Mouse (Mus musculus) heart, adult 2 months (tissue): ENCODE results near the gene Lsm2. TPM values are rescaled to one million over a fixed set of nuclear protein-coding genes. Genes with fewer than 3 reads are reported as not detected.

Source experiments
- DNase-seq, 2 experiments: peaks; one replicate each; pipeline ENCODE4 v3.0.0; 2021
- H3K27ac ChIP-seq: fragments of 200-600 bp; 2 replicates; pipeline ENCODE4 v1.8.1; 2022
- H3K27me3 ChIP-seq: fragments of 200-500 bp; 2 replicates; pipeline ENCODE4 v1.6.1; 2012; ENCODE audit warnings: mild to moderate bottlenecking, low read length, inconsistent platforms, mixed read lengths; ENCODE audit not compliant: control insufficient read depth, insufficient read depth
- H3K36me3 ChIP-seq: fragments of 200-500 bp; 2 replicates; pipeline ENCODE4 v1.6.1; 2012; ENCODE audit warnings: low read length, inconsistent platforms; ENCODE audit not compliant: control insufficient read depth, insufficient read depth
- H3K4me1 ChIP-seq: fragments of 200-500 bp; 2 replicates; pipeline ENCODE4 v1.6.1; 2011; ENCODE audit warnings: low read length; ENCODE audit not compliant: control insufficient read depth, insufficient read depth
- H3K4me3 ChIP-seq: fragments of 200-600 bp; 2 replicates; pipeline ENCODE4 v1.8.1; 2022
- H3K79me2 ChIP-seq: fragments of 200-500 bp; replicated peaks from 2 replicates; pipeline ENCODE4 v1.6.1; 2012; ENCODE audit warnings: mild to moderate bottlenecking, inconsistent platforms, low read length, moderate library complexity, mixed read lengths; ENCODE audit not compliant: control insufficient read depth, insufficient read depth
- H3K9ac ChIP-seq: fragments of 200-500 bp; 2 replicates; pipeline ENCODE4 v1.6.1; 2012; ENCODE audit warnings: low read depth, mild to moderate bottlenecking, control low read depth, inconsistent platforms, low read length, mixed read lengths
- CTCF ChIP-seq: fragments of 200-600 bp; IDR thresholded peaks from 2 replicates; pipeline ENCODE4 v1.8.1; 2022; ENCODE audit warnings: antibody characterized with exemption, mild to moderate bottlenecking, moderate library complexity
- EP300 ChIP-seq: fragments of 200-500 bp; IDR thresholded peaks from 2 replicates; pipeline ENCODE4 v1.6.1; 2011; ENCODE audit warnings: low read depth, low read length, control low read depth; ENCODE audit not compliant: insufficient read depth
- POLR2A ChIP-seq: fragments of 200-500 bp; IDR thresholded peaks from 2 replicates; pipeline ENCODE4 v1.6.1; 2011; ENCODE audit warnings: mild to moderate bottlenecking, low read depth, low read length, control low read depth; ENCODE audit not compliant: insufficient read depth
- WGBS: fragments of 180-500 bp; shearing (Covaris S2); methylation state at CpG from one replicate; pipeline ENCODE4 v1.1.7; 2018; 5-methylcytosine and 5-hydroxymethylcytosine counted together
- intact Hi-C: fragments of 180-260 bp; cut with DNase I; formaldehyde crosslinking; loops from one replicate; pipeline ENCODE4 v1.15.1; 2025
- polyA plus RNA-seq: library from polyadenylated mRNA; depleted of rRNA; stranded (reverse); fragments of >200 nt; gene quantifications from 2 replicates; pipeline ENCODE4 v1.2.3, GENCODE M21; 2012
- total RNA-seq, 2 experiments: library from RNA; stranded (reverse); gene quantifications; 2 replicates each; pipeline ENCODE4 v1.2.3; 2021

The Lsm2 gene
- total and polyA plus RNA-seq, 3 experiments: 17.3 to 50.7 (median 21.3) TPM

DNA sequence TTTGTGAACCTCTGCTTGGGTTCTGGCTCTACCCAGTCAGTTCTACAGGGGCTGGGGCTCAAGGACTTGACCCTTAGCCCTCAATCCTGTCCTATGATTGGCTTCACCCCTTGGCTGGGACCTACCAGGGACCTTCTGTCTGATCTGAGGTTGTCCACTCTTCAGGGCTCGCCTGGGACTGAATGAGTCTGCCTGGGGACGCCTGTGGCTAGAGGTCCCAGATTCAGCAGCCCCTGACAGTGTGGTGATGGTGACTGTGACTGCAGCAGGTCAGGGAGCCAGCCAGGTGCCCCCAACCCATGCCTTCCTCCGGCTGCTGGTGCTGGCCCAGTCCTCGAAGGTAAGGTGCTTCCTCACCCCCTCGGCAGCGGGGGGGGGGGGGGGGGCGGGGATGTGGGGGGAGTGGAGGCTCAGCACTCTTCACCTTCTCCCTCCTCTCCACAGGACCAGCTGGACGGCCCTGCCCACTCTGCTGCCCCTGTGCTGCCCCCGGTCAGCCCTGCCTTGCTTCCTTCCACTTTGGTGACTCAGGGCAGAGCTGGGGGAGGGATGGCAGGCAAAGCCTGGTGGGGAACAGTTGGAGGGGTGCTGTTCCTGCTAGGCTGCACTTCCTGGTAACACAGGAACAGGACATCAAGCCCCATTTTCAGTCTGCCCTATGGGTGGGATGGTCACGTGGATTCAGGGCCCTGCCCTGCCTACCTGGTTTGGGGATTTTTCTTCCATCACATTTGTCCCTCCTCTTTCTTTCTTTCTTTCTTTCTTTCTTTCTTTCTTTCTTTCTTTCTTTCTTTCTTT, 43.2 kb downstream of the Lsm2 start:
- Histone ChIP-seq H3K36me3 (no peaks in the 10 kb centered on the region), H3K9ac (no peak overlapping the region), H3K79me2 (no peaks in the 10 kb centered on the region), H3K27me3 (no peaks in the 10 kb centered on the region), H3K4me3 (no peak overlapping the region), H3K4me1 (peaks cover 11% of the 10 kb centered on the region), H3K27ac (peak overlapping the region; percentile 6)
- WGBS: 49% methylated on average over 10 of the region's 10 CpGs
- intact Hi-C loops: loop anchor here (5.0 kb wide), 1 partner anchor 212 kb away; the partner anchor contains the start of gene Nfkbil1
- no peak for DNase-seq
- TF ChIP-seq EP300 (no peak), CTCF (no peak), POLR2A (no peak)

GRCm38 (mm10) chr17:35026206-35026605, 44.5 kb downstream of the Lsm2 start:
- peaks cover 10% of the 10 kb centered on the region for H3K4me1 ChIP-seq
- DNase-seq: no peak
- intact Hi-C loops: no loop called here

GRCm38 (mm10) chr17:35027277-35028068, 45.8 kb downstream of the Lsm2 start, which contains the start of gene Sapcd1:
Gene Sapcd1, minus strand, starts transcription at chr17:35028016.
- intact Hi-C loops: no loop called here
- DNase-seq: no peak
- no peak within 1 kb of the TSS for H3K9ac ChIP-seq

More at GRCm38 (mm10) chr17:35026206-35026605, 44.5 kb downstream of the Lsm2 start:
- Histone ChIP-seq H3K9ac (no peak overlapping the region), H3K27me3 (no peaks in the 10 kb centered on the region), H3K4me3 (no peak overlapping the region), H3K79me2 (no peaks in the 10 kb centered on the region), H3K27ac (no peak overlapping the region), H3K36me3 (no peaks in the 10 kb centered on the region)
- TF ChIP-seq EP300 (no peak), POLR2A (no peak)
- WGBS: 90% methylated on average over 5 of the region's 5 CpGs

GRCm38 (mm10) chr17:35028315-35028714, 46.7 kb downstream of the Lsm2 start:
- no peak overlapping the region for H3K27ac ChIP-seq
- intact Hi-C loops: no loop called here
- no peaks in the 10 kb centered on the region for H3K36me3 ChIP-seq
- no peak for DNase-seq
- no peak overlapping the region for H3K9ac ChIP-seq
- 47% methylated on average over 2 of the region's 2 CpGs for WGBS
- H3K4me3 ChIP-seq: no peak overlapping the region
- peaks cover 2% of the 10 kb centered on the region; the same call in 1 of the 2 replicates for H3K4me1 ChIP-seq
- no peaks in the 10 kb centered on the region for H3K27me3 ChIP-seq
- TF ChIP-seq CTCF (no peak), POLR2A (no peak), EP300 (no peak)
- no peaks in the 10 kb centered on the region for H3K79me2 ChIP-seq

More at GRCm38 (mm10) chr17:35027277-35028068, 45.8 kb downstream of the Lsm2 start, which contains the start of gene Sapcd1:
- Histone ChIP-seq H3K4me3 (no peak within 1 kb of the TSS), H3K4me1 (peaks cover 5% of the 10 kb centered on the region), H3K27ac (no peak within 1 kb of the TSS), H3K36me3 (no peaks in the 10 kb centered on the region), H3K79me2 (no peaks in the 10 kb centered on the region), H3K27me3 (no peaks in the 10 kb centered on the region)
- no peak for TF ChIP-seq EP300
- WGBS: 54% methylated on average over 13 of the region's 13 CpGs

- Histone ChIP-seq H3K4me1 (no peaks in the 10 kb centered on the region), H3K9ac (no peak overlapping the region), H3K27ac (no peak overlapping the region), H3K36me3 (no peaks in the 10 kb centered on the region), H3K4me3 (no peak overlapping the region), H3K27me3 (no peaks in the 10 kb centered on the region), H3K79me2 (no peaks in the 10 kb centered on the region)
- no peak for DNase-seq
- intact Hi-C loops: no loop called here
- 49% methylated on average over 19 of the region's 19 CpGs for WGBS
- TF ChIP-seq CTCF (peak; percentile 61), EP300 (no peak)
These were observed 48.2 kb downstream of the Lsm2 start for GRCm38 (mm10) chr17:35029691-35030532.

- TF ChIP-seq EP300: no peak
- Histone ChIP-seq H3K9ac (no peak overlapping the region), H3K4me3 (no peak overlapping the region), H3K27ac (no peak overlapping the region), H3K4me1 (no peaks in the 10 kb centered on the region), H3K36me3 (no peaks in the 10 kb centered on the region), H3K79me2 (no peaks in the 10 kb centered on the region), H3K27me3 (no peaks in the 10 kb centered on the region)
- 89% methylated on average over 11 of the region's 11 CpGs for WGBS
- intact Hi-C loops: no loop called here
- DNase-seq: no peak
These were observed 49.6 kb downstream of the Lsm2 start for GRCm38 (mm10) chr17:35031272-35031671.
